Mouse (Mus musculus) mouse trophoblast stem cell (cell line): ENCODE results near the gene Pmm1.
"Not testable (repeated sequence)": the region's sequence is repeated elsewhere in the genome, so short reads cannot be mapped to it uniquely, and the experiment has no call there.

Experiments used
- in situ Hi-C, 2 experiments: fragments of 300-500 bp; cut with MseI, MboI; formaldehyde crosslinking; loops; 2 replicates in 1 of 2; 3 replicates in 1 of 2; pipeline ENCODE4 v1.15.1; 2025

The Pmm1 gene

DNA sequence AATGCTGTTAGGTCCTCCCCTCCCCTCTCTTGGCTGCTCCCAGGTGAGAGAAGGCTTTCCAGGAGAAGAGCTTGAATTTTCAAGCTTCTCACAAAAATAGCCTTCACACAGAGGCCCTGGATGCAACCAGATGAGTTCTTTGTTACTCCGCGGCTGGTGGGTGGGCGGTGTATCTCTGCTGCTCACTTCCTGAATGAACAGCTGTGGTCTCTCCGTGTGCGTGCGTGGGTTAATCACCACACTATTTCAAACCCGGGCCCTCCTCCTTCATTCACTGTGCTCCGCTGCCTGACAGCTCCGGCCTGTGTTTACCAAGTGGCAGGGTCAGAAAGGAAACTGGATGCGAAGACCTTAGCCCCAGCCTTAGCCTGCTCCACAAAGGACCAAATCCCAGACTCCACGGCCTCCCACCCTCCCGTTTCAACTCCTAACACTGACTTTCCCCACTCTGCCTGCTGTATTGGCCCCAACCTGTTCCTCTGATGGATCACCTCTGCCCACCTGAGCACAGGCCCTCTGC lies 27.7 kb downstream of the Pmm1 start:
- in situ Hi-C loops, result no loop called here

- in situ Hi-C loops, result no loop called here
Measured at GRCm38 (mm10) chr15:81928277-81928676, 32.5 kb downstream of the Pmm1 start.

GRCm38 (mm10) chr15:81927741-81928140 lies 33.0 kb downstream of the Pmm1 start:
- in situ Hi-C loops, result no loop called here

DNA sequence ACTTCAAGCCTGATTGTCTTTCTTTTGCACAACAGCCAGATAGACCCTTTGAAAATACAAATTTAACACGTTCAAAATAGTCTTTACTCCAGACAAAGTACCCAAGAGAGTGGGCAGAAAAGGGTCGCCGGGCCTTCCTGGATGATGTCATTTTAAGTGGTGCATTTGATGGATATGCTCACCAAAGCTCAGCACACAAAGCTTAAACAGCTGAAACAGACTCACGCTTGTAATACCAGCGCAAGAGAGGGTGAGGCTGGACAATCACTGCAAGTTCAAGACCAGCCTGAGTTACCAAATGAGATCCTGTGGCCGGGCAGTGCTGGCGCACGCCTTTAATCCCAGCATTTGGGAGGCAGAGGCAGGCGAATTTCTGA lies 34.3 kb downstream of the Pmm1 start:
- in situ Hi-C loops, result no loop called here

DNA sequence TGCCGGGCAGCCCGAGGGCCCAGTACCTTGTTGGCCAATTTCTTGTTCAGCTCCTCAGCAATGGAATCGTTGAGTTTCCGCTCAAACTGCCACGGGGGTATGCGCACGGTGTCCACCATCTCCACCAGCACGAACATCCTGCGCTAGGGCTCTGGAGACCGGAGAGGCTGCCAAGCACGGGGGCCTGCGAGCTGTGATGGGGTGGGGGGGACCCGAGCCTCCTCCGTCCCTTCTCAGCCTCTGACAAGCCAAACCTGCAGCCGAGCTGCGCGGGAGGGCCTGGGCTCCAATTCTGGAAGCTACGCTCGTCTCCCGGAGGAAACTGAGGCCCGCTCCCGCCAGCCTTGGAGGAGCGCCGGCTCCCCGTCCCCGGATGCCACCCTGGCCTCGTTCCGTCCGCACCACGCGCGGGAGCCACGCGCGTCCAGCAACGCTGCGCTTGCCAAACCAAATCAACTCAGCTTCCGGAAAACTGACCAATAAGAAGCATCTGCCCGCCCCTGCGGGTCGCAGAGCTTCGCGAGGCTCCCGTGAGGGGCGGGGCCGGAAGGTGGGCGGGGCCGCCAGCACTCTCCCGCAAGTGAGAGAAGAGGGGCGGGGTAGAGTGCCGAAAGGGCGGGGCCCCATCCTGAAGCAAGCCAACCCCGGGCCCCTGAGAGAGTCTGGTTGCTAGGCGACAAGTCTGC lies 34.8 kb downstream of the Pmm1 start, which contains the start of gene Polr3h:
Gene Polr3h, minus strand, starts transcription at position 481 of the 686 bp plus-strand sequence.
- in situ Hi-C loops, result no loop called here

GRCm38 (mm10) chr15:81924933-81925332 lies 35.8 kb downstream of the Pmm1 start:
- in situ Hi-C loops, result no loop called here

DNA sequence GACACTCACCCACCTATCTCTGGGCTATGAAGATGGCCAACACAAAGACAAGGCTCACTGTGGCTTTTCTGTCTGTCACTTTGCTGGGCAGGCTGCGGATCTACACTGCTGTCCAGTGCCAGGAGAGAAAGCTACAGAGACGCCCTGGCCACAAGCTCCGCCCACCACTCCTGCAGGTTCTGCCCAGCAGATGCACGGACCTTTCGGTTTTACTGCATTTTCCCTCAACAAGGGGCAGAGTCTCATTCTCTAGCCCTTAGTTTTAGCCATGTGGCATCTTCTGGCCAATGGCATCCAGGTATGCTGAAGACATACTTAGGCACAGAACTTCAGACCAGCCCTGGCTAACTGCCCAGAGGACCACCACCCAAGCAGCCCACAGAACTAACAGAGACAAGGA lies 39.5 kb downstream of the Pmm1 start:
- in situ Hi-C loops, result no loop called here

GRCm38 (mm10) chr15:81920546-81921217 lies 40.0 kb downstream of the Pmm1 start:
- in situ Hi-C loops, result no loop called here

GRCm38 (mm10) chr15:81919062-81919461 lies 41.7 kb downstream of the Pmm1 start:
- in situ Hi-C loops, result no loop called here

- in situ Hi-C loops, result no loop called here
Measured at GRCm38 (mm10) chr15:81917621-81918463, 42.9 kb downstream of the Pmm1 start.

GRCm38 (mm10) chr15:81917201-81917600 lies 43.5 kb downstream of the Pmm1 start:
- in situ Hi-C loops, result no loop called here

DNA sequence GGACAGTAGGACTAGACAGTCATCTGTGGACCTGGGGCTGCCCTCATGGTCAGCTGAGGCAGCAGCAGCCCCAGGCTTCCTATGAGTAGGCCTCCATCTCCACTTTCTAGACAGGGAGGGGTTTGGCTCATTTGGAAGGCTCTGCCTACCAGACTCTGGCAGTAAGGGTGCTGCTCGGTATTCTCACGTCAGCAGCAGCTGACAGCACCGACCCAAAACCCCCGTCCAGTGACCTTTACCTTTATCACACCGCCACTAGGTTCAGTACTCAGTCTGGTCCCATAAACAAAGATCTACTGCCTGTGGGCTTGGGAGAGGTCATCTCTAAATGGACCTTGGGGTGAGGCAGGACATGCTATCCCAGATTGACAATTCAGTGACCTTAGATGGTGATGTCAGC lies 45.1 kb downstream of the Pmm1 start:
- in situ Hi-C loops, result no loop called here

DNA sequence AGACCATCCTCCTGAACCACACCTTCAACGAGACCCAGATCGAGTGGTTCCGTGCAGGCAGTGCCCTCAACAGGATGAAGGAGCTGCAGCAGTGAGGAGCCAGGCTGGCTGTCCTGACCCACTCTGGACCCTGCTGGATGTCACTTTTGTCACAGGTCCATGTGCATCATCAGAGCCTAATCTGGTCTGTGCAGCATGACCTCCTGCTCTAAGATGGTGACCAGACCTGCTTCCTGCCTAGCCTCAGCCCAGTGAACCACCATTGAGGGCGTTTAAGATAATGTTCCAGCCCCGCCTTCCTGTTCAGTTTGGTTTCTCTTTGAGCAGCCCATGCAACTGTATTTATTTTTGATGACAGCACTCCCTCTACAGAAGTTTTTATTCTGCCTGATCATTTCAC lies 46.1 kb downstream of the Pmm1 start:
- in situ Hi-C loops, result no loop called here

GRCm38 (mm10) chr15:81912498-81912897 lies 48.2 kb downstream of the Pmm1 start:
- in situ Hi-C loops, result no loop called here

- in situ Hi-C loops, result not testable (repeated sequence)
Measured at GRCm38 (mm10) chr15:81908767-81909166, 52.0 kb downstream of the Pmm1 start.

- in situ Hi-C loops, result no loop called here
Measured at GRCm38 (mm10) chr15:81907953-81908352, 52.8 kb downstream of the Pmm1 start.

- in situ Hi-C loops, result no loop called here
Measured at GRCm38 (mm10) chr15:81904939-81905338, 55.8 kb downstream of the Pmm1 start.
